Comparison of ENCODE assay signal across 20 mouse cellular contexts in the genomic region with DNA sequence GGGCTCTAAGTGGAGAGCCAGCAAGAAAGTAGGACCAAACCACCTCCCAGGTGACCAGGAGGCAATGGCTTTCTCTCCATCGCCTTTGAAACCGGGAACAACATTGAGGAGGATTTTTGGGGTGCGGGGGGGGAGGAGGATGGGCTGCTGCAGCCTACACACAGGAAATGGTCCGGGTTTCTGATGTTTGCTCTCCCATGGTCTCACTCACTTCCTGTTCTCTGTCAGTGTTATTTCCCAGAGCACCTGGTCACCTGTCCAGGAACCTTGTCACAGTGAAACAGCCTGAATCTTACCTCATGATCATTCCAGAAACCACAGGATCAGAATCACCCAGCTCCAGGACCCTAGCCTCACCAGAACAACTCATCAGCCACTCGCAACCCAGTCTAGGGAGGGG.
A peak's percentile ranks its signal among the peaks of the same experiment; 100 is the strongest.
DNase-seq lines count a peak whose midpoint lies in the region; ATAC-seq and TF ChIP-seq lines count a peak whose summit lies in the region.
"Had no signal": no experiment of that assay in that cellular context is flagged by ENCODE, and none has a peak within 500 bp of the region (broad histone marks: within the 10 kb centered on the region; RNA-seq: fewer than 3 reads in every experiment).

No protein-coding gene starts in this region.

- DNase-seq in heart, adult 11 months, result peak; percentile 89
- DNase-seq in heart, postnatal 4 days, result no peak
- DNase-seq in spleen, adult 2 months (ENCODE audit: low read depth in 1 of 2, low spot score in 2 of 2), result no peak
- no peak for DNase-seq in spleen, postnatal 4 days (ENCODE audit: low spot score in 2 of 2)
- DNase-seq in kidney, postnatal 25 days, result no peak
- DNase-seq: adrenal gland, postnatal 36 days; cerebellum, adult 9-10 months; gastrocnemius, postnatal 25 days; kidney, adult 2 months; lung, adult 2 months; lung, postnatal 14 days; thymus, postnatal 4 days had no signal

- no peak for TF ChIP-seq POLR2A in spleen, adult 2 months (IDR thresholded peaks at IDR 0.05; ENCODE audit: low read depth, low read length)

- H3K36me3 ChIP-seq in spleen, adult 2 months (ENCODE audit: control insufficient read depth, insufficient read depth, low read length), result no peaks in the 10 kb centered on the region
- H3K36me3 ChIP-seq: embryonic facial prominence, embryonic 15.5 days; limb, embryonic 12.5 days; midbrain, embryonic 12.5 days had no signal

- H3K4me1 ChIP-seq in spleen, adult 2 months (ENCODE audit: control insufficient read depth, insufficient read depth, insufficient read length), result no peaks in the 10 kb centered on the region
- H3K4me1 ChIP-seq: midbrain, embryonic 12.5 days had no signal

- TF ChIP-seq CTCF in spleen, adult 2 months (IDR thresholded peaks at IDR 0.05; ENCODE audit: extremely low read depth, insufficient read depth, insufficient read length, insufficient replicate concordance), result no peak

- H3K4me3 ChIP-seq in spleen, adult 2 months (ENCODE audit: extremely low read depth, insufficient read depth, insufficient read length), result no peak overlapping the region
- H3K4me3 ChIP-seq: embryonic facial prominence, embryonic 15.5 days; limb, embryonic 12.5 days; midbrain, embryonic 12.5 days had no signal

- 61% methylated on average over 5 of the region's 5 CpGs for WGBS in spleen, adult 2 months

- H3K27ac ChIP-seq in spleen, adult 2 months (ENCODE audit: insufficient read depth, low read length), result peak overlapping the region; percentile 35; the same call in 1 of the 2 replicates
- H3K27ac ChIP-seq: embryonic facial prominence, embryonic 15.5 days; hindbrain, embryonic 14.5 days; kidney, postnatal 0 days; limb, embryonic 12.5 days; midbrain, embryonic 12.5 days; stomach, postnatal 0 days had no signal

- no peaks in the 10 kb centered on the region for H3K27me3 ChIP-seq in spleen, adult 2 months (ENCODE audit: control insufficient read depth, insufficient read depth, low read length)
- H3K27me3 ChIP-seq: embryonic facial prominence, embryonic 15.5 days; limb, embryonic 12.5 days; midbrain, embryonic 12.5 days had no signal

- ATAC-seq in CD4-positive, CD25-positive, alpha-beta regulatory T cell, adult 4 months, result peak; percentile 72
- peak; percentile 70 for ATAC-seq in inflammation-experienced regulatory T-cells, adult 6 months
